8 mouse cellular contexts compared by ENCODE assay signal in the genomic region with DNA sequence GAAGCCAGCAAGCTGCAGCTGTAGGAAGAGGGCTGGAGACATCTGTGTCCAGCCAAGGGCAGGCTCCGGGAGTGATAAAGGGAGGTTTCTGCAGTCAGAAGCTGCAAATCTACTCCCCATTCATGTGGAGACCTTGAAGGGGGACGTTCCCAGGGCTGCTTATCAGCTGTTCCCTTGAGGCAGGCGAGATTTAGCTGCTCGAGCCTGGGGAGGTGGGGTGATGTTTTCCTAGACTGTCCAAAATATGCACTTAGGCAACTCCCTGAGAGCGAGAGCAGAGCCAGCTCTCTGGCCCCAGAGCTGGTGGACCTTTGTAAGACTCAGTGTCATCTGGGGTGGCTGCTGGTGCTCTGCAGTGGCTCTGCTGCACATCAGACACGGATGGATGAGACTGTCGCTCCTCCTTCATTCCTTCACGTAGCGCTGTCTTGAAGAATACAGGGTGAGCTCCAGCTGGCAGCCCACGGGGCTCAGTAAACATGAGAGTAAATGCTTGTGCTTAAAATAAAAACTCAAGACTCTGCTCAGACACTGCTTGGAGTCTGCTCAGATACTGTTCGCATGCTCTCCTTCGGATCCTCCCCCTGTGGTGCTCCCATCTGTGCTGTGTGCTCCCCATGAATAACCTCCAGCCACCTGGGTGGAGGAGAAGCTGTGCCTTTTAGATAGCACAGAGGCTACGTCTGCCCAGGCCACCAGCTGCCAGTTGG. TPM values are rescaled to one million over a fixed set of nuclear protein-coding genes. Genes with fewer than 3 reads are reported as not detected.
DNase-seq lines count a peak whose midpoint lies in the region; ATAC-seq and TF ChIP-seq lines count a peak whose summit lies in the region.

No protein-coding gene starts in this region.

- H3K9ac ChIP-seq in intestine, postnatal 0 days (ENCODE audit: low read depth, low read length), result no peak overlapping the region
- H3K9ac ChIP-seq in stomach, embryonic 14.5 days (replicated peaks; ENCODE audit: low read depth, low read length), result no peak overlapping the region

- intact Hi-C loops in left cerebral cortex, postnatal 14 days (cut with DNase I), result no loop called here

- H3K27me3 ChIP-seq in intestine, postnatal 0 days (replicated peaks; ENCODE audit: control insufficient read depth, insufficient read depth, low read length), result no peaks in the 10 kb centered on the region
- no peaks in the 10 kb centered on the region for H3K27me3 ChIP-seq in stomach, embryonic 14.5 days (ENCODE audit: control insufficient read depth, insufficient read depth, low read length)

- no peak overlapping the region for H3K4me3 ChIP-seq in intestine, postnatal 0 days (ENCODE audit: low read depth, low read length)
- H3K4me3 ChIP-seq in stomach, embryonic 14.5 days (ENCODE audit: low read depth, low read length), result no peak overlapping the region

- TF ChIP-seq CTCF in intestine, postnatal 0 days (IDR thresholded peaks at IDR 0.05; ENCODE audit: low read depth), result no peak

- peak; percentile 79 for DNase-seq in adrenal gland, postnatal 10 days
- peak; percentile 47 to 50 for DNase-seq in cerebellum, postnatal 25 days
- DNase-seq in heart, adult 11 months, result peak; percentile 100
- DNase-seq in left cerebral cortex, postnatal 14 days (ENCODE audit: low spot score in 2 of 2), result peak; percentile 51 to 82

- WGBS in intestine, postnatal 0 days, result 29% methylated on average over 13 of the region's 13 CpGs
- 32% methylated on average over 13 of the region's 13 CpGs for WGBS in stomach, embryonic 14.5 days

- no peak overlapping the region; the same call in 1 of the 2 replicates for H3K27ac ChIP-seq in intestine, postnatal 0 days (ENCODE audit: low read depth, low read length)
- H3K27ac ChIP-seq in stomach, embryonic 14.5 days (ENCODE audit: low read length), result peak overlapping the region; percentile 30; the same call in 1 of the 2 replicates

- ATAC-seq in intestine, postnatal 0 days, result peak; percentile 16; the same call in 1 of the 2 replicates
- ATAC-seq in megakaryocyte progenitor cell, adult 5-6 weeks (replicated peaks; ENCODE audit: poor library complexity), result peak; percentile 42; the same call in 1 of the 2 replicates
- ATAC-seq in stomach, embryonic 14.5 days (ENCODE audit: insufficient number of reproducible peaks, insufficient read depth, low FRiP score, low read depth), result peak; percentile 68; the same call in 1 of the 2 replicates
- no peak for ATAC-seq in activated CD4-positive, CD25-positive, alpha-beta regulatory T cell, adult 4 months

- H3K9me3 ChIP-seq in intestine, postnatal 0 days (ENCODE audit: control insufficient read depth), result no peaks in the 10 kb centered on the region
- H3K9me3 ChIP-seq in stomach, embryonic 14.5 days (ENCODE audit: control insufficient read depth, low read depth, low read length), result no peaks in the 10 kb centered on the region

- no peaks in the 10 kb centered on the region for H3K36me3 ChIP-seq in intestine, postnatal 0 days (ENCODE audit: control insufficient read depth, insufficient read depth)
- no peaks in the 10 kb centered on the region for H3K36me3 ChIP-seq in stomach, embryonic 14.5 days (ENCODE audit: control insufficient read depth, insufficient read depth, low read length)

- H3K4me2 ChIP-seq in intestine, postnatal 0 days (replicated peaks; ENCODE audit: low read depth), result peak overlapping the region; percentile 1
- H3K4me2 ChIP-seq in stomach, embryonic 14.5 days (replicated peaks; ENCODE audit: low read depth, low read length), result 0 out of 2 replicates have a peak overlapping the region, but pooled peaks have one; percentile 11

- H3K4me1 ChIP-seq in intestine, postnatal 0 days (replicated peaks; ENCODE audit: control insufficient read depth, insufficient read depth, low read length), result no peaks in the 10 kb centered on the region
- 0 out of 2 replicates have a peak, but pooled peaks cover 11% of the 10 kb centered on the region for H3K4me1 ChIP-seq in stomach, embryonic 14.5 days (ENCODE audit: control insufficient read depth, insufficient read depth, low read length)

RNA-seq across cellular contexts. Expression of gene Pcsk6, which starts 41.1 kb away (rescaled TPM):
- 10 to 100 TPM; 33.7 to 39.1 TPM for total RNA-seq in adrenal gland, postnatal 10 days (2021)
- 4.7 and 5.3 TPM in 2 replicates for polyA plus RNA-seq in intestine, postnatal 0 days (2015; fragmentation: Nextera tagmentation; extraction: Ambion mirVana)
- 1 to 10 TPM; 6.9 to 7.6 TPM for total RNA-seq in left cerebral cortex, postnatal 14 days (2021)
- not detected in 2 replicates for total RNA-seq in megakaryocyte progenitor cell, adult 5-6 weeks (2015)
- total RNA-seq in megakaryocyte progenitor cell, adult 5-6 weeks (2017), result not detected in 2 replicates
- polyA plus RNA-seq in stomach, embryonic 14.5 days (2014; fragmentation: Nextera tagmentation; extraction: Ambion mirVana), result 4.3 and 4.9 TPM in 2 replicates
- polyA plus RNA-seq in activated CD4-positive, CD25-positive, alpha-beta regulatory T cell, adult 4 months (2017; shearing (Covaris generic)), result not detected

Comparison
In these comparisons a context has a peak if more than half of its experiments do, and no peak if none do; other contexts are left out.
1. DNase-seq: peak in every context shown above with its lines; median percentile 100 in heart, adult 11 months; 79 in adrenal gland, postnatal 10 days; 66 in left cerebral cortex, postnatal 14 days; 48 in cerebellum, postnatal 25 days.
2. RNA of gene Pcsk6, which starts 41.1 kb away (total RNA-seq): 33.7 to 39.1 TPM in adrenal gland, postnatal 10 days and 6.9 to 7.6 TPM in left cerebral cortex, postnatal 14 days; not detected in megakaryocyte progenitor cell, adult 5-6 weeks; every median in the first group is over 4 times any median in the second.